Mouse (Mus musculus): Measurements from ENCODE around the gene Rad17.

Gene Rad17

GRCm38 (mm10) chr13:100568359-100568758, 82.5 kb downstream of the Rad17 start:
- DNase-seq (ENCODE audit: low spot score) = no peak

All from spleen, adult 12 weeks (tissue).